Mouse (Mus musculus) embryonic facial prominence, embryonic 11.5 days (tissue): ENCODE data around the gene Tcte2. TPM values are rescaled to one million over a fixed set of nuclear protein-coding genes. Genes with fewer than 3 reads are reported as not detected.

Source experiments
- ATAC-seq: fragments of 200-750 bp; cut with Nextera tagmentation; replicated peaks from 2 replicates; pipeline ENCODE4 v1.8.0; 2017; ENCODE audit warnings: low read depth; ENCODE audit not compliant: insufficient number of reproducible peaks, low FRiP score, low TSS enrichment
- DNase-seq: peaks from one replicate; pipeline ENCODE4 v3.0.0-alpha.2; 2015; ENCODE audit warnings: low spot score
- H3K27ac ChIP-seq: fragments of 300-500 bp; sonication (generic); replicated peaks from 2 replicates; pipeline ENCODE4 v1.5.1; 2014; ENCODE audit warnings: mild to moderate bottlenecking, low read depth, low read length, control low read depth
- H3K27me3 ChIP-seq: fragments of 300-500 bp; sonication (generic); 2 replicates; pipeline ENCODE4 v1.6.1; 2014; ENCODE audit warnings: mild to moderate bottlenecking, low read length, moderate library complexity, mixed read lengths; ENCODE audit not compliant: control insufficient read depth, insufficient read depth
- H3K36me3 ChIP-seq: fragments of 300-500 bp; sonication (generic); replicated peaks from 2 replicates; pipeline ENCODE4 v1.6.1; 2014; ENCODE audit warnings: low read depth, mild to moderate bottlenecking, low read length, moderate library complexity, mixed read lengths; ENCODE audit not compliant: control insufficient read depth, insufficient read depth
- H3K4me1 ChIP-seq: fragments of 300-500 bp; sonication (generic); 2 replicates; pipeline ENCODE4 v1.6.1; 2014; ENCODE audit warnings: low read length, mixed read lengths; ENCODE audit not compliant: control insufficient read depth, insufficient read depth
- H3K4me2 ChIP-seq: fragments of 300-500 bp; sonication (generic); 2 replicates; pipeline ENCODE4 v1.6.1; 2014; ENCODE audit warnings: low read depth, mild to moderate bottlenecking, control low read depth, low read length, moderate library complexity
- H3K4me3 ChIP-seq: fragments of 300-500 bp; sonication (generic); 2 replicates; pipeline ENCODE4 v1.5.1; 2014; ENCODE audit warnings: low read depth, low read length, control low read depth
- H3K9ac ChIP-seq: fragments of 300-500 bp; sonication (generic); replicated peaks from 2 replicates; pipeline ENCODE4 v1.6.1; 2014; ENCODE audit warnings: mild to moderate bottlenecking, control low read depth, low read length
- H3K9me3 ChIP-seq: fragments of 300-500 bp; sonication (generic); replicated peaks from 2 replicates; pipeline ENCODE4 v1.6.1; 2016; ENCODE audit warnings: mild to moderate bottlenecking, low read length, inconsistent platforms, mixed read lengths; ENCODE audit not compliant: control insufficient read depth
- WGBS: fragments of 180-500 bp; shearing (Covaris S2); extraction: QIAGEN DNeasy Blood & Tissue Kit; methylation state at CpG from one replicate; pipeline ENCODE4 v1.1.7; 2014; 5-methylcytosine and 5-hydroxymethylcytosine counted together
- polyA plus RNA-seq: library from polyadenylated mRNA; unstranded; fragments of >200 nt; fragmentation: Nextera tagmentation; extraction: Ambion mirVana; gene quantifications from 2 replicates; pipeline ENCODE4 v1.2.1, GENCODE M21; 2014

Gene Tcte2
- polyA plus RNA-seq, 1 experiment from 2014 or later = 4.4 TPM

DNA sequence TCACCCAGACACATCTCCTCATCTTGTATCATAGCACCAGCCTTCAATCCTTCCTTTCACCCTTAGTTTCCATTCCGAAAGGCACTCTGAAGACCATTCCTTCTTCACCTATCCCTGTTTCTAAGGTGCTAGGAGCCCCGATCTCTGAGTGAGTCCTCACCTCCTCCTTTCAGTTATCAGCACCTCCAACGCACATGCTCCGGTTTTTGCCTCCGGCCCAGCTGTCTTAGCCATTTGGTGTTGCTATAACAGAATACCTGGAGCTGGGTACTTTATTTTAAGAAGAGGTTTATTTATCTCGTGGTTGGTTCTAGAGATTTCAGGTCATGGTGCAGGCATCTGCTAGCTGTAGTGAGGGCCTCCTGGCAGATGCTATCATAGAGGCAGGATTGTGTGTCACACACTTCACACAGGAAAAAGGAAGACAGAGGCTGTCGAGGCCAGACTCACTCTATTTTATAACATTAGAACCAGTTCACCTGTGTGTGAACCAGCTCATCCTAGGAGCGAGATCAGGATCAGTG is 34.7 kb downstream of the Tcte2 start:
- WGBS = 87% methylated on average over 8 of the region's 8 CpGs
- Histone ChIP-seq H3K9ac (no peak overlapping the region), H3K36me3 (no peaks in the 10 kb centered on the region), H3K4me2 (no peak overlapping the region), H3K4me3 (no peak overlapping the region), H3K4me1 (no peaks in the 10 kb centered on the region), H3K9me3 (no peaks in the 10 kb centered on the region), H3K27me3 (no peaks in the 10 kb centered on the region), H3K27ac (no peak overlapping the region)
- no peak for DNase-seq
- ATAC-seq = no peak

DNA sequence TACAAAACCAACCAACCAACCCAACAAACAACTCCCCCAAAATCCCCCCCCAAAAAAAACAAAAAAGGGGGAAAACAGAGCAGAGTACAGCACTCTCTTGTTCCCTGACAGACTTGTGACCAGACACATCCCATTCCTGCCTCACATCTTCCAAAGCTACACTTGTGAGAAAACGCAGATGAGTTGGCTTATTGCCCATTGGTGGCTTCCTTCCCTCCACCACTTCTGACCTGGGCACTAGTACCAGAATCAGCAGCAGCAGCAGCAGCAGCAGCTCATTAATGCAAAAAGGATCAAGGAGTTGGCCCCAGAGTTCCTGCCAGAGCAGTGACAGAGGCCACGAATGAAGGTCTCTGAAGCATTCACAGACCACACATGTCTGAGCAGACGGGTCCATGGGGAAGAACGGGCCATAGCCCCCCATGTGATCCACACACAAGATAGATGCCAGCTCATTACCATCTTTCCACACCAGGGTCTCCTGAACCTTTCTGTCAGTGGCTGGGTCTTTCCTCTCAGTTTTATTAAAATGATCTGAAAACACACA is 36.5 kb downstream of the Tcte2 start:
- Histone ChIP-seq H3K27ac (no peak overlapping the region), H3K4me2 (no peak overlapping the region), H3K4me3 (no peak overlapping the region), H3K36me3 (no peaks in the 10 kb centered on the region), H3K27me3 (no peaks in the 10 kb centered on the region), H3K9ac (no peak overlapping the region), H3K9me3 (no peaks in the 10 kb centered on the region), H3K4me1 (no peaks in the 10 kb centered on the region)
- 62% methylated on average over 4 of the region's 4 CpGs for WGBS
- no peak for ATAC-seq
- no peak for DNase-seq

DNA sequence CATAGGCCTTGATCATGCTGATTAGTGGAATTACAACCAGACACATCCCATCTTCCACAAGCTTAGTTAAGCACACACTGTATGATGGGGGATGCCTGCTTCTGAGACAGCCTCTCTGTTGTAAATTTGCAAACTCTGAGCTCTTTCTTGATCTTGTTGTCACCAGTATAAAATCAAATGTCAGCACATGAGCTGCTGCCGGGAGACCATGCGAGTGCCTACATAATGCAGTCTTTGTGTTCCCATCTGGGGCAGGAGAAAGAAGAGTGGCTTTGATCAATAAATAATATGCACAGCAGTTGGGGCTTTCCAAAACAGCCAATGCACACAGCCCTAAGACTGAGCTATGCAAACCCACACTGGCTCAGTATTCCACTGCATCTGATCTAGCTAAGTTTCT is 39.2 kb downstream of the Tcte2 start:
- H3K9ac ChIP-seq = no peak overlapping the region
- no peak overlapping the region for H3K4me3 ChIP-seq
- ATAC-seq (0 out of 2 replicates have a peak, but pooled peaks have one; percentile 56), DNase-seq (no peak)
- H3K27ac ChIP-seq = no peak overlapping the region
- no peaks in the 10 kb centered on the region for H3K4me1 ChIP-seq
- H3K9me3 ChIP-seq = no peaks in the 10 kb centered on the region
- H3K36me3 ChIP-seq = no peaks in the 10 kb centered on the region
- no peak overlapping the region for H3K4me2 ChIP-seq
- 27% methylated on average over 2 of the region's 2 CpGs for WGBS
- no peaks in the 10 kb centered on the region for H3K27me3 ChIP-seq

- H3K4me2 ChIP-seq = no peak overlapping the region
- no peaks in the 10 kb centered on the region for H3K9me3 ChIP-seq
- H3K27ac ChIP-seq = no peak overlapping the region
- no peaks in the 10 kb centered on the region for H3K27me3 ChIP-seq
- 83% methylated on average over 2 of the region's 2 CpGs for WGBS
- DNase-seq (no peak), ATAC-seq (no peak)
- H3K9ac ChIP-seq = no peak overlapping the region
- H3K4me1 ChIP-seq = no peaks in the 10 kb centered on the region
- no peak overlapping the region for H3K4me3 ChIP-seq
- H3K36me3 ChIP-seq = no peaks in the 10 kb centered on the region
Measured at GRCm38 (mm10) chr17:13721372-13721771, 40.3 kb downstream of the Tcte2 start.

DNA sequence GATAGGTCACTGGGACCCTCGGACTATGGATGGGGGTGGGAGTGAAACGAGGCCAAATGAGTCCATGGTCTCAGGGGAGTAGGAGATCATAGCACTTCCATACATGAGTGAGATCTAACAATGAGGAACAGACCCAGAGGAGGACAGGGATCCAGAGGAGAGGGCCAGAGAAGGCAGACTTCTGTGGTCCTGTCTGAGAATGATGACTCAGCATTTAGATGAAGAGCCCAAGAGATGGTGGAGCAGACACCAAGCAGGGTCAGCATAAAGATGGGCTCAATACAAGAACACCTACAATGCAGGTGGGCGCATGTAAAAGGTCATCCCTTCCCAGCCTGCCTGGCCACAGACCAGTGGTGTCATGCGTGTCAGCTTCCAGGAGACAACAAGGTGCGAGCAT is 41.4 kb downstream of the Tcte2 start:
- H3K9ac ChIP-seq = no peak overlapping the region
- DNase-seq (no peak), ATAC-seq (no peak)
- H3K9me3 ChIP-seq = no peaks in the 10 kb centered on the region
- no peak overlapping the region for H3K27ac ChIP-seq
- H3K27me3 ChIP-seq = no peaks in the 10 kb centered on the region
- WGBS = 87% methylated on average over 5 of the region's 5 CpGs
- H3K4me1 ChIP-seq = no peaks in the 10 kb centered on the region
- H3K36me3 ChIP-seq = no peaks in the 10 kb centered on the region
- no peak overlapping the region for H3K4me2 ChIP-seq
- no peak overlapping the region for H3K4me3 ChIP-seq

DNA sequence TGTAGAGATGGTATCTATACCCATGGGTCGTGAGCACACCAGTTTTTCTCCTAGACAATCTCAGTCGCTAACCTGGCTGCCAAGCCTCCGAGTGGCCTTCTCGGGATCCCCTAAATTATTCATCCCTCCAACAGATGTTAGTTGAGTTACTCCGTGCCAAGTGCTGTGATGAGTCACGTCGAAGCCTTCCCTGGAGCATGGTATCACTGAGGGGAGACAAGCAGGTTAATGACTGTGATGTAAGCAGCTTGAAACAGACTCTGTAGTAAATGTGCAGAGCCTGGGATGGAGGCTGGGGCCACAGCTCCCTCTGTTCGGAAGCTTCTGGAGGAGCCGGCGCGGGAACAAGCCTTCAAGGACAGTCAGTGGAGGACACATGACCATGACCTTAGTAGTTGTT is 44.2 kb downstream of the Tcte2 start:
- ATAC-seq = no peak
- no peak for DNase-seq
- H3K4me1 ChIP-seq = no peaks in the 10 kb centered on the region
- WGBS = 92% methylated on average over 11 of the region's 11 CpGs
- no peak overlapping the region for H3K4me3 ChIP-seq
- H3K9ac ChIP-seq = no peak overlapping the region
- H3K27ac ChIP-seq = no peak overlapping the region
- no peaks in the 10 kb centered on the region for H3K27me3 ChIP-seq
- H3K36me3 ChIP-seq = no peaks in the 10 kb centered on the region
- no peaks in the 10 kb centered on the region for H3K9me3 ChIP-seq
- no peak overlapping the region for H3K4me2 ChIP-seq

- no peaks in the 10 kb centered on the region for H3K27me3 ChIP-seq
- WGBS = 73% methylated on average over 6 of the region's 6 CpGs
- no peak overlapping the region for H3K4me2 ChIP-seq
- H3K9me3 ChIP-seq = no peaks in the 10 kb centered on the region
- H3K27ac ChIP-seq = no peak overlapping the region
- no peaks in the 10 kb centered on the region for H3K36me3 ChIP-seq
- ATAC-seq = no peak
- no peaks in the 10 kb centered on the region for H3K4me1 ChIP-seq
- DNase-seq = no peak
- no peak overlapping the region for H3K9ac ChIP-seq
- no peak overlapping the region for H3K4me3 ChIP-seq
Measured at GRCm38 (mm10) chr17:13716336-13716735, 45.3 kb downstream of the Tcte2 start.

DNA sequence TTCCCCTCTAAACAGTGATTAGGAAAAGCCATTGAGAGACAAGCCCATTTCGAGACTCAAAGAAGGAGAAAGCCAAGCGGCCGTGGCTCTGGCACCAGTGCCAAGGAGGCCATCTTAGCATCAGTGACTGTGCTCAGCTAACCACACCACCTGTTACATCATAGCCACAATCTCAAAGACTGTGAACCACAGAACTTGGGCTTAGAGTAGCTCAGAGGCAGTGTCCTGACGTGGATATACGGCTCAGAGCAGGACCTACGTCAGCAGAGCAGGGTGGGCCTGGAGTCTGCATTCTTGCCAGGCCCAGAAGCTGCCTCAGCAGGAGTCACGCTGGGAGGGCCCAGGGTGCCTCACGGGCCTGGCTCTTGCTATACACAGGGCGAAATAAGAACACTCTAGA is 46.1 kb downstream of the Tcte2 start:
- H3K36me3 ChIP-seq = no peaks in the 10 kb centered on the region
- no peaks in the 10 kb centered on the region for H3K9me3 ChIP-seq
- no peak overlapping the region for H3K9ac ChIP-seq
- ATAC-seq (no peak), DNase-seq (no peak)
- 79% methylated on average over 9 of the region's 9 CpGs for WGBS
- H3K27me3 ChIP-seq = no peaks in the 10 kb centered on the region
- H3K4me1 ChIP-seq = no peaks in the 10 kb centered on the region
- no peak overlapping the region for H3K27ac ChIP-seq
- H3K4me2 ChIP-seq = no peak overlapping the region
- H3K4me3 ChIP-seq = no peak overlapping the region
